Mouse (Mus musculus) embryonic fibroblast, embryonic 13.5 days (primary cell): ENCODE data around the gene Ints12.

ENCODE experiments used
- CTCF ChIP-seq: IDR thresholded peaks from 2 replicates; pipeline ENCODE4 v1.5.1; 2011; ENCODE audit warnings: mild to moderate bottlenecking, control low read depth, low read length, moderate library complexity, borderline replicate concordance; ENCODE audit not compliant: insufficient read depth
- POLR2A ChIP-seq: IDR thresholded peaks from 2 replicates; pipeline ENCODE4 v1.6.1; 2011; ENCODE audit warnings: low read depth, mild to moderate bottlenecking, control low read depth, low read length, moderate library complexity

DNA sequence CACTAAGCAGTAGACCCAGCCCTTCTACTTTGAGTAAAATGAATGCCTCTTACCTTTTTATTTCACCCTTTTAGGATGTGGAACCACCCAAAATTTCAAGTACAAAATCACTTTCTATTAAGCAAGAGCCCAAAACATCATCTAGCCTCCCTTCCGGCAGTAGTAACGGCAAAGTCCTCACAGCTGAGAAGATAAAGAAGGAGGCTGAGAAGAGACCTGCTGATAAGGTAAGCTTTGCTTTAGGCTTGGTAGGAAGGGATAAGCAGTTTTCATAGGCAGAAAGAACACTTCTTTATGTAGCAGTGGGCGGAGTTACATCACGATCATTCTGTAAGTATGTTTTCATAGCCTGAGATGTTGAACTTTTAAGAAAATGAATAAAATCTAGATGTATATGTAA lies 6.7 kb downstream of the Ints12 start:
- no peak for TF ChIP-seq CTCF
- no peak for TF ChIP-seq POLR2A
